Mouse (Mus musculus) stomach, postnatal 0 days (tissue): ENCODE measurements around the gene Ccdc142.

Source experiments
- CTCF ChIP-seq: IDR thresholded peaks from 2 replicates; pipeline ENCODE4 v1.5.1; 2016; ENCODE audit warnings: antibody characterized with exemption, low read depth, mild to moderate bottlenecking, moderate library complexity
- EP300 ChIP-seq: optimal IDR thresholded peaks from 2 replicates; pipeline ENCODE3; 2016; ENCODE audit warnings: antibody characterized with exemption

GRCm38 (mm10) chr6:83057790-83058189 is 43.6 kb upstream of the Ccdc142 start, which contains the start of gene Dqx1:
- no peak for TF ChIP-seq CTCF
- no peak for TF ChIP-seq EP300
